Mouse (Mus musculus): Measurements from ENCODE around the gene Tor1aip1. TPM values are rescaled to one million over a fixed set of nuclear protein-coding genes. Genes with fewer than 3 reads are reported as not detected.

Gene Tor1aip1
- polyA plus RNA-seq (2012): 89.2 and 93.9 TPM in 2 replicates

DNA sequence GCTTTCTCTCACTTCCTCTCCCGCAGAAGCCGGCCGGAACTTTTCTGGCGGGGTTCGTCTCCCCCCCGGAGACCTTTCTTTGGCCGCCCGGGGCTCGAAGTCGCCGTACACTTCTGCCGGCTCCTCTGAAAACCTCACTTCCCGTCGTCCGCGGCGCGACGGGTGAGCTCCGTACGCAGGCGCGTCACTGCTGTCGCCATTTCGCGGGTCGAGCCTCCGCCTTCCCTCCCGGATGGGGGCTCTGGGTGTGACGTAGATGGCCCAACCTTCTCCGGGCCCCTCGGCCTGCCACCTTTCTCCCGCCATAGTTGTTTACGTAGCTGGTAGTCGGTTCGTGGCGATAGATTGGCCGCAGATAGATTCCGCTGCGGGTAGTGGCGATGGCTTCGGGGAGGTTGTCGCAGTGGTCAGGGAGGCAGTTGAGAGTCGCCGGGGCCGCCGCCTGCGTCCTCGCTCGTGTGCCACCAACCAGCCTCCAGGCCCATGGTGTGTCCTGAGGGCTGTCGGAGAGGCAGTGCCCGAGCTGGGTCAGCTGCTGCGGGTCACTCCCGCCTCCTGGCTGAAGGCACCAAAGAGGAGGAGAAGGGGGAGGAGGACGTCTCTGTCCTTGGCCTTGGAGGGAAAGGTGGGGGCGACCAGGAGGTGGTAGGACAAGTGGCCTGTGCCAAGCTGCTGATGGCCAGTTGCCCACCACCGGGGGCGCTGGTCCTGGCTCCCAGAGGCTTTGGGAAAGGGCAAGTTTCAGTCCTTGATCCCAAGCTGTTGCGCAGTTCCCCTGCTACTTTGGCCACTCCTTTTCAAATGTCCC, at the start of gene Tor1aip1:
Gene Tor1aip1 (minus strand): TSS at position 551 of the 808 bp plus-strand sequence.

DNA sequence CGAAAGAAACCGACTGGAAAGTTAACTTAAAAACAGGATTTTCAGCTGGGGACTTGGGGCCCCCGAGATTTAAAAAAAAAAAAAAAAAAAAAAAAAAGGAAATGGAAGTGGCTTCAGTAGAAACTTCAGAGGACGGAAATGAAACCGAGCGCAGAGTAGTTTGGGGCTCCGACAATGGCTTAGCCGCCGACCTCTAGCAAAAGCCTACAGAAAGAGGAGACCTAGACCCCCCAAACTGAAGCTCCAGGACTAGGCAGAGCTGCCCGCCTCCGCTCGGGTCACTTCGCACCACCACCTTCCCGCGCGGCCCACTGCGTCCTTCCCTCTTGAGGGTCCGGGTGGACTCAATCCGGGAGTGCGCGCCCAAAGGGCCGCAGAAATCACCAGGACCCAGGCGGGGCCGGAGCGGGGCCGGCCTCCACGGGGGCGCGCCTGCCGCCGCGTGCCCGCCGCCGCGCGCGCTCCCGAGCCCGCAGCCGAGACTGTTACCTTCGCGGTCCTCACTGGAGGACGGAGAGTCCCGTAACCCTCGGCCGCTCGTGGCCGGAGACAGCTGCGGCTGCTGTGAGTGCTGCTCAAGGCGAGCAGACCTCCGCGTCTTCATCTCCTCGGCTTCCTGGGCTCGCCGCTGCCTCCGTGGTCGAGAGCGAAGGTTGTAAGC, 881 bp downstream of the Tor1aip1 start, which contains the start of gene Tor1aip2:
Gene Tor1aip2 (plus strand): TSS at position 135 of the 661 bp plus-strand sequence.

DNA sequence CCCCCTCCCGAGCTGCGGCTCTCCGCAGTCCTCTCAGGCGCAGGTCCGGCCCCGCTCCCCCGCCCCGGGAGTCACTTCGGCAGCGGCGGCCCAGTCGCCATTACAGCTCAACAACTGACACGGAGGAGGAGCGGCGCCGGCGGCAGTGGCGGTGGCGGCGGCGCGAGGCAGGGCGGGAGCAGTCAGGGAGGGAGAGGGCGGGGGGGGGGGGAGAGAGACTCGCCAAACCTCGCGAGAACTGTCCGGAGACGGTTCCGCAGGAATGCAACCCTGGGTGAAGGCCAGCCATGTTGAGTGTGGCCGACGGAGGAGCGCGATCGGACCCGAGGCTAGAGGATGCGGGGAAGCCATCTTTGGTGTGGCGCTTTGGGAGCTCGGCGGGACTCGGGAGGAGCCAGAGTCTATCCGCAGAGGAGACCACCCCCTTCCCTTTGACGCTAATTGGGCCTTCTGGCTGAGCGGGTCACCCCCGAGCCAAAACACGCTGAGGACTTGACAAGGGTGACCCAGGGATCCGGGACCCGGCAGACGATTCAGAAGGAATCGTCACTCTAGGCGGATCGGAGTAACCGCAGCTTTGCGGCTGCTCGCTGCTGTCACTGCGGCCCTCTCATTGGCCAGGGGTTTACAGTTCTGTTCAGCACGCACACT, 63.1 kb downstream of the Tor1aip1 start, which contains the start of gene Cep350:
Gene Cep350 (minus strand): TSS at position 188 of the 651 bp plus-strand sequence.

Other genes starting within 250 kb of the Tor1aip1 start
- gene Qsox1, start 223.6 kb downstream of the Tor1aip1 start, polyA plus RNA-seq (2012): 26.3 and 28.6 TPM in 2 replicates
- 3.7 and 5.5 TPM in 2 replicates for gene Cep350, start 63.2 kb downstream of the Tor1aip1 start, polyA plus RNA-seq (2012)
- gene Tor1aip2, start 1.1 kb downstream of the Tor1aip1 start, polyA plus RNA-seq (2012): 10.4 and 14.3 TPM in 2 replicates
- 0.01 and 0.02 TPM in 2 replicates for gene Fam163a, start 168.5 kb upstream of the Tor1aip1 start, polyA plus RNA-seq (2012)

All from megakaryocyte-erythroid progenitor cell, adult 5 weeks (primary cell).